Mouse (Mus musculus): ENCODE results near the gene Sar1a. TPM values are rescaled to one million over a fixed set of nuclear protein-coding genes. Genes with fewer than 3 reads are reported as not detected.

Gene Sar1a
- polyA plus RNA-seq, 1 experiment from 2014 or later: 257 TPM

GRCm38 (mm10) chr10:61738126-61738525 is 58.0 kb downstream of the Sar1a start:
- H3K9me3 ChIP-seq: no peaks in the 10 kb centered on the region
- H3K9ac ChIP-seq: no peak overlapping the region
- H3K36me3 ChIP-seq: peaks cover 66% of the 10 kb centered on the region
- no peak overlapping the region for H3K4me2 ChIP-seq (replicated peaks)
- WGBS: 89% methylated on average over 4 of the region's 4 CpGs
- ATAC-seq (ENCODE audit: insufficient number of reproducible peaks, insufficient read depth, low FRiP score, low TSS enrichment): no peak
- no peaks in the 10 kb centered on the region for H3K4me1 ChIP-seq
- H3K27ac ChIP-seq: no peak overlapping the region
- no peak overlapping the region for H3K4me3 ChIP-seq
- H3K27me3 ChIP-seq: no peaks in the 10 kb centered on the region

GRCm38 (mm10) chr10:61741306-61741705 is 61.2 kb downstream of the Sar1a start:
- WGBS: 91% methylated on average over 1 of the region's 1 CpGs
- Histone ChIP-seq H3K4me1 (no peaks in the 10 kb centered on the region), H3K36me3 (peaks cover 97% of the 10 kb centered on the region), H3K27ac (no peak overlapping the region), H3K9me3 (no peaks in the 10 kb centered on the region), H3K4me3 (no peak overlapping the region), H3K27me3 (no peaks in the 10 kb centered on the region), H3K4me2 (replicated peaks) (no peak overlapping the region), H3K9ac (no peak overlapping the region)
- no peak for ATAC-seq (ENCODE audit: insufficient number of reproducible peaks, insufficient read depth, low FRiP score, low TSS enrichment)

- no peak overlapping the region for H3K27ac ChIP-seq
- no peak overlapping the region for H3K9ac ChIP-seq
- H3K4me3 ChIP-seq: no peak overlapping the region
- no peaks in the 10 kb centered on the region for H3K9me3 ChIP-seq
- peaks cover 98% of the 10 kb centered on the region for H3K36me3 ChIP-seq
- no peak for ATAC-seq (ENCODE audit: insufficient number of reproducible peaks, insufficient read depth, low FRiP score, low TSS enrichment)
- WGBS: 85% methylated on average over 4 of the region's 4 CpGs
- H3K27me3 ChIP-seq: no peaks in the 10 kb centered on the region
- no peak overlapping the region for H3K4me2 ChIP-seq (replicated peaks)
- no peaks in the 10 kb centered on the region for H3K4me1 ChIP-seq
Observed at GRCm38 (mm10) chr10:61741873-61742272, 61.8 kb downstream of the Sar1a start.

GRCm38 (mm10) chr10:61742336-61742735 is 62.2 kb downstream of the Sar1a start:
- Histone ChIP-seq H3K36me3 (peaks cover 98% of the 10 kb centered on the region), H3K4me2 (replicated peaks) (no peak overlapping the region), H3K27ac (no peak overlapping the region), H3K27me3 (no peaks in the 10 kb centered on the region), H3K4me3 (no peak overlapping the region), H3K9ac (no peak overlapping the region), H3K9me3 (no peaks in the 10 kb centered on the region), H3K4me1 (no peaks in the 10 kb centered on the region)
- ATAC-seq (ENCODE audit: insufficient number of reproducible peaks, insufficient read depth, low FRiP score, low TSS enrichment): no peak
- whole genome bisulfite sequencing: 95% methylated on average over 8 of the region's 8 CpGs

Other genes starting within 250 kb of the Sar1a start
- 60.4 and 64.9 TPM in 2 replicates for gene Eif4ebp2, start 227.6 kb upstream of the Sar1a start, polyA plus RNA-seq (2016; fragmentation: Nextera tagmentation; extraction: Ambion mirVana)
- 10.9 and 12.7 TPM in 2 replicates for gene Lrrc20, start 204.5 kb upstream of the Sar1a start, polyA plus RNA-seq (2016; fragmentation: Nextera tagmentation; extraction: Ambion mirVana)
- not detected in 2 replicates for gene Npffr1, start 84.8 kb upstream of the Sar1a start, polyA plus RNA-seq (2016; fragmentation: Nextera tagmentation; extraction: Ambion mirVana)
- 215 and 221 TPM in 2 replicates for gene Ppa1, start 31.7 kb upstream of the Sar1a start, polyA plus RNA-seq (2016; fragmentation: Nextera tagmentation; extraction: Ambion mirVana)
- gene Tysnd1, start 15.2 kb downstream of the Sar1a start, polyA plus RNA-seq (2016; fragmentation: Nextera tagmentation; extraction: Ambion mirVana): 46.8 and 48.0 TPM in 2 replicates
- 13.4 and 14.8 TPM in 2 replicates for gene Aifm2, start 35.0 kb downstream of the Sar1a start, polyA plus RNA-seq (2016; fragmentation: Nextera tagmentation; extraction: Ambion mirVana)
- gene H2afy2, start 103.8 kb downstream of the Sar1a start, polyA plus RNA-seq (2016; fragmentation: Nextera tagmentation; extraction: Ambion mirVana): 383 and 385 TPM in 2 replicates